Mouse (Mus musculus) heart, postnatal 0 days (tissue): Measurements from ENCODE around the gene Negr1. TPM values are rescaled to one million over a fixed set of nuclear protein-coding genes. Genes with fewer than 3 reads are reported as not detected.

ENCODE experiments used
- ATAC-seq: fragments of 200-750 bp; cut with Nextera tagmentation; 2 replicates; pipeline ENCODE4 v1.8.0; 2017; ENCODE audit warnings: low read depth, moderate number of reproducible peaks, moderate library complexity; ENCODE audit not compliant: insufficient read depth
- DNase-seq: peaks from one replicate; pipeline ENCODE4 v3.0.0-alpha.2; 2016; ENCODE audit warnings: low spot score
- H3K27ac ChIP-seq: fragments of 300-500 bp; sonication (generic); 2 replicates; pipeline ENCODE4 v1.5.1; 2014; ENCODE audit warnings: low read depth, mild to moderate bottlenecking
- H3K27me3 ChIP-seq: fragments of 300-500 bp; sonication (generic); 2 replicates; pipeline ENCODE4 v1.6.1; 2014; ENCODE audit warnings: low read length, mixed read lengths; ENCODE audit not compliant: control insufficient read depth, insufficient read depth
- H3K36me3 ChIP-seq: fragments of 300-500 bp; sonication (generic); replicated peaks from 2 replicates; pipeline ENCODE4 v1.6.1; 2014; ENCODE audit warnings: low read length, mixed read lengths; ENCODE audit not compliant: control insufficient read depth, insufficient read depth
- H3K4me1 ChIP-seq: fragments of 300-500 bp; sonication (generic); 2 replicates; pipeline ENCODE4 v1.6.1; 2014; ENCODE audit warnings: antibody characterized with exemption; ENCODE audit not compliant: control insufficient read depth, insufficient read depth
- H3K4me2 ChIP-seq: fragments of 300-500 bp; sonication (generic); 2 replicates; pipeline ENCODE4 v1.6.1; 2014; ENCODE audit warnings: low read depth, mild to moderate bottlenecking, low read length, moderate library complexity
- H3K4me3 ChIP-seq: fragments of 300-500 bp; sonication (generic); 2 replicates; pipeline ENCODE4 v1.5.1; 2014; ENCODE audit warnings: low read depth, low read length
- H3K9ac ChIP-seq: fragments of 300-500 bp; sonication (generic); replicated peaks from 2 replicates; pipeline ENCODE4 v1.6.1; 2014; ENCODE audit warnings: low read depth, low read length, mixed read lengths
- H3K9me3 ChIP-seq: fragments of 300-500 bp; sonication (generic); replicated peaks from 2 replicates; pipeline ENCODE4 v1.6.1; 2016; ENCODE audit warnings: low read length; ENCODE audit not compliant: control insufficient read depth
- CTCF ChIP-seq: IDR thresholded peaks from 2 replicates; pipeline ENCODE4 v1.5.1; 2016; ENCODE audit warnings: antibody characterized with exemption, control low read depth, low read depth
- EP300 ChIP-seq: IDR thresholded peaks from 2 replicates; pipeline ENCODE4 v1.6.1; 2016; ENCODE audit warnings: antibody characterized with exemption, low read depth
- WGBS: fragments of 180-500 bp; shearing (Covaris S2); extraction: QIAGEN DNeasy Blood & Tissue Kit; methylation state at CpG from one replicate; pipeline ENCODE4 v1.1.7; 2014; 5-methylcytosine and 5-hydroxymethylcytosine counted together
- polyA plus RNA-seq: library from polyadenylated mRNA; unstranded; fragments of >200 nt; fragmentation: Nextera tagmentation; extraction: Ambion mirVana; gene quantifications from 2 replicates; pipeline ENCODE4 v1.2.1, GENCODE M21; 2015
- total RNA-seq: library from RNA; depleted of rRNA; stranded (reverse); fragments of >200 nt; gene quantifications from 2 replicates; pipeline ENCODE4 v1.2.3, GENCODE M21; 2014; ENCODE audit warnings: low replicate concordance

Negr1 gene
- total and polyA plus RNA-seq, 2 experiments from 2014 or later, result 0.55 to 2.0 TPM

DNA sequence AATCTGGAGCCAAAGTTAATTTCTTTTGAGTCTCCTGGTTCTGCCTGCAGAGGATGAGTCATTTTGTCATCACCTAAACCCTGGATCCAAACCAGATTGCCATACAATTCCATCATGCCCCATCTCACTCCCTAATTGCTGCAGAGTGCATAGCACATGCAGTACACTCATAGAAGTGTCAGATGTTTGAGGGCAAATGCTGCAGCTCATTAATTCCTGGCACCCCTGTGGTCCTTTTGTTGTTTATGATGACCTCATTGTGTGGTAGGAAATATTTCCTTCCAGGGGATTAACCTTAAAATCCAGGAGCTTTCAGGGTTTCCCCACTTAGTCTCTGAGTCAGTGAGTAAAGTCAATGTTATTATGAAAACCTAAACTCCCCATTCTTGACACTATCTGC lies 229.6 kb downstream of the Negr1 start:
- TF ChIP-seq EP300, result no peak
- no peak for TF ChIP-seq CTCF
- DNase-seq (no peak), ATAC-seq (no peak)
- H3K4me2 ChIP-seq, result no peak overlapping the region
- no peaks in the 10 kb centered on the region for H3K36me3 ChIP-seq
- H3K9ac ChIP-seq, result no peak overlapping the region
- no peaks in the 10 kb centered on the region for H3K4me1 ChIP-seq
- H3K9me3 ChIP-seq, result no peaks in the 10 kb centered on the region
- no peaks in the 10 kb centered on the region for H3K27me3 ChIP-seq
- H3K27ac ChIP-seq, result no peak overlapping the region
- no peak overlapping the region for H3K4me3 ChIP-seq

DNA sequence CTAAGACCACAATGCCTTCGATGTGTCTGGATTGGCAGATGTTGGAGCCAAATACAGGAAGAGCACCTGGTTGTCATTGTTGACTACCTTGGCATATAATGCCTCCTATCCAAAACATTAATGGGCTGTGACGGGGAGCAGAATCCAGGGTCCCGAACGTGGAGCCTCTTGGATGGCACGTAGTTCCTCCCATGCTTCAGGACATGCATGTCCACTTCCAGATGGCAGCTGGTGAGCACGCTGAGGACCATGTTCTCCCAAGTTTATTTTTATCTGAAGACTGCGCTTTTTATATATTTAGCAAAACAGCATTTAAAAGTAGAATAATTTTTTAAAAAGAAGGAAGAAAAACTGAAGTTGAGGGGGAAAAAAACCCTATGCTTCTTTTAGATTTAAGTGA lies 231.1 kb downstream of the Negr1 start:
- Histone ChIP-seq H3K27ac (no peak overlapping the region), H3K9me3 (no peaks in the 10 kb centered on the region), H3K4me3 (no peak overlapping the region), H3K36me3 (no peaks in the 10 kb centered on the region), H3K27me3 (no peaks in the 10 kb centered on the region), H3K9ac (no peak overlapping the region), H3K4me1 (no peaks in the 10 kb centered on the region), H3K4me2 (no peak overlapping the region)
- ATAC-seq (no peak), DNase-seq (no peak)
- no peak for TF ChIP-seq CTCF
- no peak for TF ChIP-seq EP300
- 88% methylated on average over 7 of the region's 7 CpGs for WGBS

GRCm38 (mm10) chr3:156794091-156794490 lies 232.5 kb downstream of the Negr1 start:
- H3K27me3 ChIP-seq, result no peaks in the 10 kb centered on the region
- no peak overlapping the region for H3K27ac ChIP-seq
- H3K9me3 ChIP-seq, result no peaks in the 10 kb centered on the region
- TF ChIP-seq CTCF, result no peak
- no peak for TF ChIP-seq EP300
- WGBS, result 87% methylated on average over 4 of the region's 4 CpGs
- ATAC-seq (no peak), DNase-seq (no peak)
- H3K36me3 ChIP-seq, result no peaks in the 10 kb centered on the region
- no peak overlapping the region for H3K4me3 ChIP-seq
- H3K9ac ChIP-seq, result no peak overlapping the region
- H3K4me2 ChIP-seq, result no peak overlapping the region
- H3K4me1 ChIP-seq, result no peaks in the 10 kb centered on the region

DNA sequence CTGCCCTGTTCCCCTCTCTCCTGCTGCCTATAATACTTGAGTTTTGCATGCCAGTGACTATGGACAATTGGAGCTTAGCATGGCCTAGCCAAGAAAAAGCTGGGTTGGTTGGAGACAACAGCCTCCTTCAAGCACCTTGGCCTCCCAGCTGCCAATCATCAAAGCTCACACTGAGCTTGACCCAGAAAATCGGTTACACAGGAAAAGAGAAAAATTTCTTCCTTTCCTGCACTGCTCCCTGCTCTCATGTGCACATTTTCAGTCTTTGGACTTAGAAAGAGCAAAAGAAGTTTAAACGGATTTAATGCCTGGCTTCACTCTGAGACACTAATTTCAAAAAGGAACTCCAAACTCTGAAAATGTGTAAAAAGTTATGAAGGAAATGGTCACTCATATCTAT lies 233.0 kb downstream of the Negr1 start:
- DNase-seq, result no peak
- H3K9me3 ChIP-seq, result no peaks in the 10 kb centered on the region
- H3K27ac ChIP-seq, result no peak overlapping the region
- H3K27me3 ChIP-seq, result no peaks in the 10 kb centered on the region
- no peak for TF ChIP-seq EP300
- TF ChIP-seq CTCF, result no peak
- no peaks in the 10 kb centered on the region for H3K4me1 ChIP-seq
- no peak overlapping the region for H3K4me3 ChIP-seq
- 47% methylated on average over 2 of the region's 2 CpGs for WGBS
- no peak overlapping the region for H3K4me2 ChIP-seq
- H3K9ac ChIP-seq, result no peak overlapping the region
- no peak for ATAC-seq
- H3K36me3 ChIP-seq, result no peaks in the 10 kb centered on the region

GRCm38 (mm10) chr3:156796061-156796691 lies 234.6 kb downstream of the Negr1 start:
- DNase-seq (no peak), ATAC-seq (no peak)
- no peaks in the 10 kb centered on the region for H3K4me1 ChIP-seq
- no peaks in the 10 kb centered on the region for H3K36me3 ChIP-seq
- no peak overlapping the region for H3K27ac ChIP-seq
- no peaks in the 10 kb centered on the region for H3K9me3 ChIP-seq
- H3K27me3 ChIP-seq, result no peaks in the 10 kb centered on the region
- H3K4me3 ChIP-seq, result no peak overlapping the region
- no peak overlapping the region for H3K9ac ChIP-seq
- 76% methylated on average over 6 of the region's 6 CpGs for WGBS
- no peak overlapping the region for H3K4me2 ChIP-seq
- TF ChIP-seq EP300 (no peak), CTCF (no peak)

GRCm38 (mm10) chr3:156799228-156799627 lies 237.6 kb downstream of the Negr1 start:
- H3K4me2 ChIP-seq, result no peak overlapping the region
- TF ChIP-seq EP300 (no peak), CTCF (no peak)
- no peak overlapping the region for H3K4me3 ChIP-seq
- no peak overlapping the region for H3K27ac ChIP-seq
- ATAC-seq (no peak), DNase-seq (no peak)
- 94% methylated on average over 7 of the region's 7 CpGs for whole genome bisulfite sequencing
- H3K27me3 ChIP-seq, result no peaks in the 10 kb centered on the region
- H3K9ac ChIP-seq, result no peak overlapping the region
- no peaks in the 10 kb centered on the region for H3K9me3 ChIP-seq
- no peaks in the 10 kb centered on the region for H3K4me1 ChIP-seq
- no peaks in the 10 kb centered on the region for H3K36me3 ChIP-seq
